Mouse (Mus musculus) spleen, adult 2 months (tissue): ENCODE results near the gene Kmt2b.

Experiments used
- CTCF ChIP-seq: fragments of 200-500 bp; IDR thresholded peaks from 2 replicates; pipeline ENCODE4 v1.5.1; 2011; ENCODE audit warnings: mild to moderate bottlenecking, inconsistent platforms; ENCODE audit not compliant: insufficient read depth, insufficient read length, insufficient replicate concordance; ENCODE audit errors: extremely low read depth
- POLR2A ChIP-seq: fragments of 200-500 bp; IDR thresholded peaks from 2 replicates; pipeline ENCODE4 v1.6.1; 2011; ENCODE audit warnings: low read depth, low read length, inconsistent platforms

DNA sequence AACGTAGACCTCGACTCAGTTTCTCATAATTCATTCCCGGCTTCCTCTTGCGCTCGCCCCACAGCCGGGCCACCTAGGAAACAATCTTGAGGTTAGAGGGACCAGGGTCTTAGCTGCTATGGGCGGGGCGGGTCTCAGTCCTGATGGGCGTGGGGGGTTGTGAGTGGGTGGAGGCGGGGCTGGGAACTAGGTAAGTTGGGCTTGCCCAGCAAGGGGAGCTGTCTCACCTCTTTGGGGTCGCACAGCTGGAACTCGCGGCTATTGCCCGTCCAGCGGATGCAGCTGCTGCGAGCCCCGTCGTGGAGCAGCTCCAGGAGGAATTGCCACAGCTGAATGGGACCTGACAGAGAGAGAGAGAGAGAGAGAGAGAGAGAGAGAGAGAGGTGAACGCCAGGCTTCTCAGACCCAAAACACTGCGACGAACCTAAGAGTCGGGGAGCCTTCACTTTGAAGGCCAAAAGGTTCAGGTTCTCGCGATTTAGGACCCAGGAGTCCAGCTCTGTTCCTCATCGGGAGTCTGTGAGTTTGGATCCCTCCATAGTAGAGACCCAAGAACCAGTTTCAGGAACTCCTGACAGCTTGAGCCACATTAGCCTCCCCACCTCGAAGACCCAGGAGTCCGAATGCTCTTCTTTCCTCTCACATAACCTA is 45.4 kb upstream of the Kmt2b start:
- TF ChIP-seq CTCF (no peak), POLR2A (no peak)
